Mouse (Mus musculus): ENCODE data around the gene Tbx6.

GRCm38 (mm10) chr7:126782693-126783092 is 1.4 kb downstream of the Tbx6 start:
- TF ChIP-seq CTCF (IDR thresholded peaks at IDR 0.05; ENCODE audit: low read depth), result no peak
- no peak for TF ChIP-seq EP300 (optimal IDR thresholded peaks at IDR 0.05)
